Mouse (Mus musculus): Measurements from ENCODE around the gene Ccdc85c.
A peak's percentile ranks its signal among the peaks of the same experiment; 100 is the strongest.

Gene Ccdc85c

GRCm38 (mm10) chr12:108238395-108239035 lies 36.7 kb downstream of the Ccdc85c start:
- no peak for DNase-seq

GRCm38 (mm10) chr12:108237300-108238006 lies 37.8 kb downstream of the Ccdc85c start:
- peak; percentile 89 for DNase-seq

- no peak for DNase-seq
Measured at GRCm38 (mm10) chr12:108235976-108236555, 39.2 kb downstream of the Ccdc85c start.

DNA sequence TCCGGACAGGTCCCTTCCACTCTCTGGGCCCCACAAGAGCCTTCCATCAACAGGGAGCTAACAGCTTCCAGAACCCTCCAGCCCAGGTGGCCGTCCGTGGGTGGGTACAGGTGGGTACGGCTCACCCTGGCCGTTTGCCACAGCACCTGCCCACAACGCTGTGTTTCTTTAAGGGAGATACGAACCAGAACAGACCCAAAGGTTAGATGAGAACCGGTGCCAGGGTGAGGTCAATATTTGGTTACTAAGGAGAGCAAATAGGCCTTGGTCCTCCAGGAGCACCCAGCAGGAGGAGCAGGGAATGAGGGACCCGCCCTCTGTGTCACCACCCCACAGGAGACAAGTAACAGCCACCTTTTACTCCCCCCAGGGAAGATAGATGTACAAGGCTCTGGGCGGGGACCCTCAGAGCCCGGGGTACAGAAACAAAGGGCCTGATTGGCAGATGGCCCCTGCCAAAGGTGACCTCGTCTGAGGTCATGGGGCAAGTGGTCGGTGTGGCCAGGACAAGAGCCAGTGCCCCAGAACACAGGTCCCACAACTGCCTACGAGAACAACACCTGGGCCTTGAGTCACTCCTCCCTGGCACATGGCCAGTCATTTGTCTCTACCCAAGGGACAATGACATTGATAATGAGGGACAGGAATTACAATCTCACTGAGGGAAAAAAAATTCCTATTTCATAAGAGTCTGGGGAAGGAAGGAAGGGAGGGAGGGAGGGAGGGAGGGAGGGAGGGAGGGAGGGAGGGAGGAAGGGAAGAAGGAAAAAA lies 40.2 kb downstream of the Ccdc85c start:
- DNase-seq, result no peak

DNA sequence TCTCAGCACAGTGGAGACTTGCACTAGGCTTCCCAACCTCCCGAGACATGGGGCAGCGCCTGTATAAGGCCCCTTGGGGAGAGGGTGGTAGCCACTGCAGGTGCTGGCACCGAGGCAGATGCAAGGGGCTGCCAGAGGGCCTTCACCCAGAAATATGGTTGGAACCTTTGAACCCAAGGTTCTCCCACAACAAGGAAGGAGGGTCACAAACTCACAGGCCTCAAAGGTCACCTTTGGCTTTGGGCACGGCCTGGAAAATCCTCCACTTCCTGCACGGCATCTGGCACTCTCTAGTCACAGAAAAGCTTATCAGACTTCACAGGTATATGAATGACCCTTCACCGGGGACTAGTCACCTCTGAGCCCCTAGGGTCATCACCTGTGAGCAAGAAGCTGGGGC lies 41.5 kb downstream of the Ccdc85c start:
- peak; percentile 74 for DNase-seq

- DNase-seq, result no peak
Measured at GRCm38 (mm10) chr12:108231901-108232300, 43.3 kb downstream of the Ccdc85c start.

DNA sequence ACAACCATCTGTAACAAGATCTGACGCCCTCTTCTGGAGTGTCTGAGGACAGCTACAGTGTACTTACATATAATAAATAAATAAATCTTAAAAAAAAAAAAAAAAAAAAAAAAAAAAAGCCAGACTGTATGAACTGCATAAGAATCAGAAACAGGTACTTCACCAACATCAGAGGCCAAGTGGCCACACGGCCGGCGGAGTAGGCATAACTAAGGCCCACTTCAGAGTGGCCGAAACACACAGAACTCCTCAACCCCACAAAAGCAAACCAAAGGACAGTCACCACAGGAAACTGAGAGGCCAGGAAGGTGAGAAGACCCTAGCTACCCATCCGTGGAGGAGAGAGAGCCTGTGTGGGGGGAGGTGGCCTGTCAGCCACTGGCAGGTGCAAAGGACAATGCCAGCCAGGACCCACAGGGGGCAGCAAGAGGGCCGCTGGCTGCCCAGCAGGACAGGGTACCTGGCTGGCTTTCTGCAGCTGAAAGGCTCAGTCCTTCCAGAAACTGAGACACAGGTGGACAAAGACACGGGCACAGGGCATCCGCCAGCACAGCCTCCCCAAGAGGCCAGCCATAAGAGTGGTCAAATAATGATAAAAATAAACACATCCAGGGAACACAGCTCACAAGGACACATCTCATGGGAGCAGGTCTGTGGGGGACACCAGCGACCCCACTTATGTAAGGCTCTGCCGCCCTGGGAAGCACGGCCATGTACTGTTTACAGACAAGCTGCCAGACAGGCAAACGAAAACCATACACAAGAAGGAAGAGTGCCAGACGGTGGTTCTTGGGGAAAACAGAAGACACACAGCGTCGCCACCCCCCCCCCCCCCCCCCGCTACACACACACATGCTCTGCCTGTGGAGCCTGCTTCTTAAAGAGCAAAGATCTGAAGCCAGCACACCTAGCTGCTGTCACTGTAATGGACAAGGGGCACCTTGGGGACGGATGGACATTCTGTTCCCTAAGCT lies 44.1 kb downstream of the Ccdc85c start:
- DNase-seq, result peak; percentile 80

GRCm38 (mm10) chr12:108230077-108230476 lies 45.1 kb downstream of the Ccdc85c start:
- DNase-seq, result no peak

GRCm38 (mm10) chr12:108227527-108227926 lies 47.7 kb downstream of the Ccdc85c start:
- no peak for DNase-seq

DNA sequence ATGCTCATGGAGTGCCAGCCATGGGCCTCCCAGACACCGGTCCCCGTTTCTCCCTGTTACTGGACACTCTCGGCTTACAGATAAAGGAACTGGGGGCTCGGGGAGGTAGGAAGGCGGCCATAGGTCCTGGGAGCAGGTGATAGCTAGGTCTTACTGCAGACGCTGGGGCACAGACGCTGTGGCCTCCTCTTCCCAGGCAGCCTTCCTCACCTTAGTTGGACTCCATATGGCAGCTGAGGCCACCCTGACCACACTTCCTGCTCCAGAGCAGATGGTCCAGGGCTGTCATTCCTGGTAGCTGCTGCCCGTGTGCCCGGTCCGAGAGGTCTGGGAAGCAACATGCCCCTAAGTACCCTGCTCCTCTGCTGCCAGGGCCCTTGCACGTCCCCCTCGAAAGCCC lies 48.3 kb downstream of the Ccdc85c start:
- no peak for DNase-seq

GRCm38 (mm10) chr12:108226216-108226615 lies 49.0 kb downstream of the Ccdc85c start:
- DNase-seq, result no peak

- no peak for DNase-seq
Measured at GRCm38 (mm10) chr12:108225781-108226180, 49.4 kb downstream of the Ccdc85c start.

- DNase-seq, result no peak
Measured at GRCm38 (mm10) chr12:108223357-108223756, 51.9 kb downstream of the Ccdc85c start.

DNA sequence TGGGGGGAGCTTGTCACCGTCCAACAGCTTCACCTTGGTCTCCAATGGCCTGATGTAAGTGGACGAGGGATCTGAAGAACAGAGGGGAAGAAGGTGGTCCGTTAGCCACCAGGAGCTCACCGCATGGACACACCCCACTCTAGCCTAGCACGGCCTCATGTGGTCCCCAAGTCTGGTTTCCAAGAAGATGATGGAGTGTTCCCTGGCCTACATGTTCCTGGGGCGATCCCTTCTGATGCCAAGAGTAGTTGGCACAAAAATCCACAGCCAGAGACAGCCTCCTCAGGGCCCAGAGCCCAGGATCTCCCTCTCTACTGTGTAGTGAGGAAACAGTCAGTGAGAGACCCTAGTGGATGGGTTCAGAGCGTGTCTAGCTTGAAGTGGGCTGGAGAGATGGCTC lies 53.5 kb downstream of the Ccdc85c start:
- no peak for DNase-seq

DNA sequence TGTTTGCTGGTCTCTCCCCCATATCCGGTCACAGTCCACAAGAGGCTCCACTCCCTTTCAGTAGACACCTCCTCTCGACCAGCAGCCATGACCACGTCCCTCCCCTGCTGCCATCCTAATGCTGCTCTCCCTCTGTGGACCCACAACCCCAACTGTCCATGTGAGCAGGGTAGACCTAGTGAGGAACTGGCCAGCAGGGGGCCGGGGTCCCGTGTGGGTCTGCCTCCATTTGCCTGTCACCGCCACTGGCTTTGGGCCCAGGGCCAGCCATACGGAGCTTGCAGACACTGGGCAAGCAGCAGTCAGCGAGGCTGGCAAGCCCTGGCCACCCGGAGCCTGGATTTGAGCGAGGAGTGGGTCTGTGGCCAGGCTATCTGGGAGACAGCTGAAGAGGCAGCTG lies 54.0 kb downstream of the Ccdc85c start:
- DNase-seq, result no peak

GRCm38 (mm10) chr12:108220621-108221020 lies 54.6 kb downstream of the Ccdc85c start:
- no peak for DNase-seq

DNA sequence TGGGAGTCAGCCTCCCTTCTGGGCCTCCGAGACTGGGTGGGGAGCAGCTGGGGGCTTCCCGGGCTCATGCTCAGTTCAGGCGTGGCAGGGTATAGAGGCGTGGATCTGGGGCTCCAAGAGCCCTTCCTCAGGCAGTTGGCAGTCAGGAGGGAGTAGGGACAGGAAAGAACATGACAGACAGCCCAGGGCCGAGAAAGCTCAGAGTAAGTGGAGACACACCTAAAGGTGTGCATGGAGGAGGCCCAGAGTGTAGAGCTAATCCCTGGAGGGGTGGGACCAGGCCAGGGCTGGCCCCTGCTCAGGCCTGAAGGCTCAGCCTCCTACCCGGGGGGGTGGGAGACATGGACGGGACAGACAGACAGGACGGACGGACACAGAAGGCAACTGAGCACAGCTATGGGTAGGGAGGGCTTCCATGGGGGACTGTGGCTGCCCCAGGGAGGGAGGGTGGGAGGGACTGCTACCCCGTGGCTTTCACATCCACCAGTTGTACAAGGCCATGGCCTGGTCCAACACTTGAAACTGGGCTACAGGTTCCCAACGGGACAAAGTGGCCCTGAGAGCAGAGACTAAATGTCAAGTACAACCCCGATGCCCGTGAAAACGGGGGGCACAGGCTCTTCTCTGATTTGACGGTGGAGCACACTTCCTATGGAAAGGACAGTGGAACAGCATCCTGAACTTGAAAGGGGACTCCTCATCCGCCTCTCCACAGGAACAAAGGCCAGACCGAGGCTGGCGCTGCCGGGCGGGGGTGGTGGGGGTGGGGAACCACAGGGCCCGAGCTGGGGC lies 55.2 kb downstream of the Ccdc85c start:
- no peak for DNase-seq

GRCm38 (mm10) chr12:108219163-108219562 lies 56.1 kb downstream of the Ccdc85c start:
- no peak for DNase-seq

- DNase-seq, result peak; percentile 70
Measured at GRCm38 (mm10) chr12:108217572-108217971, 57.7 kb downstream of the Ccdc85c start.

- DNase-seq, result no peak
Measured at GRCm38 (mm10) chr12:108216611-108217370, 58.4 kb downstream of the Ccdc85c start.

DNA sequence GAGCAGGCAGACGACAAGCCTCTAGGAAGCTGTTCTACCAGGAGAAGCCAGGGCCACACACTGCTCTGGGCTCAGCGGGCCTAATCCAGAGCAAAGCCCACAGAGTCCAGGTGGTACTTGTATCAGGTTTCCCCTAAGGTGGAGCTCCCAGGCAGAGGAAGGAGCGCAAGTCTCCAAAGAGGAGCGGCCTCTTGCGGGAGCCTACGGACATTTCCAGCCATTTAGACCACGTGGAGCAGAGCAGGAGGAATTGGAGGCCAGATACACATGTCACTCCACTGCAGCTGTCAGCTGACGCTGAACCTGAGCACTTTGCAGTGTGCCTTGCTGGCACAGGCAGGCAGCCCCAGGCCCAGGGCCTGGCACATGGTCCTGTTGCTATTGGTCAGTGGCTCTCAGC lies 60.1 kb downstream of the Ccdc85c start:
- DNase-seq, result no peak
